Mouse (Mus musculus) midbrain, embryonic 12.5 days (tissue): ENCODE measurements around the gene Acer3. TPM values are rescaled to one million over a fixed set of nuclear protein-coding genes. Genes with fewer than 3 reads are reported as not detected.

Source experiments
- ATAC-seq: fragments of 200-750 bp; cut with Nextera tagmentation; 2 replicates; pipeline ENCODE4 v1.8.0; 2017; ENCODE audit warnings: low read depth, moderate TSS enrichment, moderate library complexity; ENCODE audit not compliant: low FRiP score
- H3K27ac ChIP-seq: fragments of 300-500 bp; sonication (generic); replicated peaks from 2 replicates; pipeline ENCODE4 v1.5.1; 2016; ENCODE audit warnings: mild to moderate bottlenecking
- H3K27me3 ChIP-seq: fragments of 300-500 bp; sonication (generic); 2 replicates; pipeline ENCODE4 v1.6.1; 2016; ENCODE audit warnings: mild to moderate bottlenecking
- H3K36me3 ChIP-seq: fragments of 300-500 bp; sonication (generic); 2 replicates; pipeline ENCODE4 v1.6.1; 2016
- H3K4me1 ChIP-seq: fragments of 300-500 bp; sonication (generic); 2 replicates; pipeline ENCODE4 v1.6.1; 2016
- H3K4me2 ChIP-seq: fragments of 300-500 bp; sonication (generic); replicated peaks from 2 replicates; pipeline ENCODE4 v1.6.1; 2016; ENCODE audit warnings: mild to moderate bottlenecking, moderate library complexity
- H3K4me3 ChIP-seq: fragments of 300-500 bp; sonication (generic); 2 replicates; pipeline ENCODE4 v1.5.1; 2016; ENCODE audit warnings: mild to moderate bottlenecking
- H3K9ac ChIP-seq: fragments of 300-500 bp; sonication (generic); replicated peaks from 2 replicates; pipeline ENCODE4 v1.6.1; 2016; ENCODE audit warnings: mild to moderate bottlenecking, moderate library complexity
- H3K9me3 ChIP-seq: fragments of 300-500 bp; sonication (generic); 2 replicates; pipeline ENCODE4 v1.6.1; 2016; ENCODE audit warnings: mild to moderate bottlenecking
- WGBS: fragments of 180-500 bp; shearing (Covaris S2); methylation state at CpG from one replicate; pipeline ENCODE4 v1.1.7; 2016; 5-methylcytosine and 5-hydroxymethylcytosine counted together
- polyA plus RNA-seq: library from polyadenylated mRNA; unstranded; fragments of >200 nt; fragmentation: Nextera tagmentation; extraction: Ambion mirVana; gene quantifications from 2 replicates; pipeline ENCODE4 v1.2.1, GENCODE M21; 2016

Gene Acer3
- polyA plus RNA-seq, 1 experiment from 2014 or later: 16.0 TPM

DNA sequence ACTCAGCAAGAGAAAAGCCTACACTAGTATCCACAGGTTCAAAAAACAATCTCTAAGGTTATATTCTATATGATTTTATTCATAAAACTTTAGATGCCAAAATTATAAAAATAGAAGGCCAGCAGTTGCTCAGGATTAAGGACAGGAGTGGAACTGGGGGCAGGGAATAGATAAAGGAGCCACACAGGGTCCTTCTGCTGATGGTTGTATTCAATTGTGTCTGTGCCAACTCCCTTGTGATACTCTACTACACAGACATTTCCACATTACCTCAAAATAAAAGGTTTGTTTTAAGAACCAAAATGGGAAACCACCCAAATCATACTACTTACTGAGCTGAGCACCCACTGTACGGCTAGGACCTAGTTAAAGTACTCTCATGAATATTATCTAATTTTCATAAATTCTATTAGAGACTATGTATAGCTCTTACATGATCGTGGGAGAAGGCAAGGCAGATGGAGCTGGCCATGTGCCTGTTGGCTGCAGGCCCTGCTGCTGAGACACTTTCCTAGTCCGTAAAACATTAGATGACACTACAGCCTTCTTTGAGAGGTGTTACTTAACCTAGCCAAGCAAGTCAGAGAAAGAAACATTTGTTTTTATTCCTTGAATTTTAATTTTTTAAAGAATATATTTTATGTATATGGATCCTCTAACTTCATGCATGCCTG, 84.2 kb downstream of the Acer3 start:
- 93% methylated on average over 3 of the region's 3 CpGs for WGBS
- no peak for ATAC-seq

DNA sequence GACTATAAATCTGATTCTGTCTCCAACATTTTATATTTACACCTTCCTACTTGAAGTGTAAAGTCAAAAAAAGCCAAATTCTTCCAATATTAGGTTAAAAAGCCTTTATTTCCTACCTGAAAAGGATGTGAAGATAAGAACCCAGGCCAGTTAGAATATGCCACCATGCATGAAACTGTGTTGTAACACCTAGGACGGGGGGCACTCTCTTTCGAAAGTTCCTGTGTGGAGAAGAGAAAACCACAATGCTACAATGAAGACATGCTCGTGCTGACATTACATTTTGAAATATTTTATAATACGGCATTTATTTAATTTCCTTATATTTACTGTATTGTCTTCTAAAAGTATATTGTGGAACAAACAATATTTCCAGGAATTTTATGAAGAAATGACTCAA, 97.2 kb downstream of the Acer3 start:
- no peak overlapping the region for H3K4me2 ChIP-seq
- 0 out of 2 replicates have a peak, but pooled peaks cover 2% of the 10 kb centered on the region for H3K36me3 ChIP-seq
- H3K4me1 ChIP-seq: no peaks in the 10 kb centered on the region
- ATAC-seq: no peak
- WGBS: 90% methylated on average over 4 of the region's 4 CpGs
- no peak overlapping the region for H3K27ac ChIP-seq
- no peak overlapping the region for H3K4me3 ChIP-seq
- H3K9me3 ChIP-seq: no peaks in the 10 kb centered on the region
- no peaks in the 10 kb centered on the region for H3K27me3 ChIP-seq
- H3K9ac ChIP-seq: no peak overlapping the region

More for the DNA sequence above, 84.2 kb downstream of the Acer3 start:
- Histone ChIP-seq H3K27me3 (no peaks in the 10 kb centered on the region), H3K4me2 (no peak overlapping the region), H3K27ac (no peak overlapping the region), H3K4me3 (no peak overlapping the region), H3K9me3 (no peaks in the 10 kb centered on the region), H3K4me1 (no peaks in the 10 kb centered on the region), H3K9ac (no peak overlapping the region), H3K36me3 (no peaks in the 10 kb centered on the region)

DNA sequence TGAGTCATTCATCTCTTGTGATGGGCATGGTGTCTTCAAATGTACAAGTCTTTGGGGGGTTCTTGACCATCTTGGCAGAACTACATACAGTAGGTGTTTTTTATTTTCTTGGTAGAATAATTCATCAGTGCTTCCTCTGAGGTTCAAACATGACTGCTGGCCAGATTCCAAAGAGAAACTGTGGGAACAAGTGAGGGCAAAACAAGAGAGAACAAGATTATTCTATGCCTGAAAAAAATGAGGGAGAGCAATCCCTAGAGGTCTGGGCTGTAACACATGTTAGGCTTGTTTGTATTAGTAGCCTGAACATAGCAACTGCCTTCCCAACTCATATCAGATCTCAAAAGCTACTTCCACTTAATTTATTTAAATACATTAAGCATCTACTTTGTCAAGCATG, 104.3 kb downstream of the Acer3 start:
- Histone ChIP-seq H3K4me2 (no peak overlapping the region), H3K9me3 (no peaks in the 10 kb centered on the region), H3K9ac (no peak overlapping the region), H3K27ac (no peak overlapping the region), H3K36me3 (0 out of 2 replicates have a peak, but pooled peaks cover 2% of the 10 kb centered on the region), H3K4me1 (no peaks in the 10 kb centered on the region), H3K4me3 (no peak overlapping the region), H3K27me3 (no peaks in the 10 kb centered on the region)
- no peak for ATAC-seq

DNA sequence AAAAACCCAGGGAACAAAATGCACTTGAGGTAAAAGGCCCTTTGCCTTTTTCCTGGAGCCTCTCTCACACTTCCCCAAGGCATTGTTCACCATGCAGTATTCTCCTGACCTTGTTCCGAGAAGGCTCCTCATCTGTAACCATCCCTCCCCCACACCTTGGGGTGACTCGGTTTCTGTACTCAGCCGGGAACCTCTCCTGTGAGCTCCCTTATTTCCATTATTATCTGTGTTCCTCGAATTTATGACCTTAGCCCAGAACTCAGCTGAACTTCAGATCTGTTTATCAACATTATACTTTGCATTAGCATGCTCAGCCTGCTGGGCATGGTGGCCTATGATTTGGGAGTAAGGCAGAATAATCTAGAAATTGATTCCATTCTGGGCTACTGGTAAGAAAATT, 118.1 kb downstream of the Acer3 start:
- Histone ChIP-seq H3K27me3 (no peaks in the 10 kb centered on the region), H3K4me2 (no peak overlapping the region), H3K4me3 (no peak overlapping the region), H3K27ac (no peak overlapping the region), H3K9ac (no peak overlapping the region), H3K9me3 (no peaks in the 10 kb centered on the region), H3K36me3 (no peaks in the 10 kb centered on the region), H3K4me1 (no peaks in the 10 kb centered on the region)
- no peak for ATAC-seq
- WGBS: 79% methylated on average over 4 of the region's 4 CpGs

DNA sequence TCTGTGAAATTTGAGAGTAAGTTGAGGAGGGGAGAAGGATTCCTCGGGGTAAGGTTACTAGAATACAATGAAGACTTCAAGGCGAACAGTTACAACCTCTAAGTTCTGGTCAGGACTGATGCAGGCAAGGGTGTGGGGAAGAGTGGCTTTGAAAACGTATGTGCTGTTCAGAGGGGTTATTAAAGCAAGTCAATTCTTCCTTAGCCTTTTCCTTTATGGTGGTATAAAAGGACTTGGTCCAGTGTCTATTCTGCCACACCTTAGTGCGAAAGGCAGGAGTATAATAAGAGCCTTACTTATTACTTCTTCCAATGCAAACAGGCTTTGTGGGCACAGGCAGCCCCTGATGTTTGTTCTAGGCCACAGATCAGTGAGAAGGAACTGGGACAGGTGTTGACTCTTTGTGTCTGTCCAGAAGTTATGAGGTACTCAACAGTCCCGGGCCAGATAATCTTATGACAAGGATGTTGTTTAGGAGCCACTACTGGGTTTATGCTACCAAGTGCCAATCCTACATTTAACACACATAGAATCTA, 119.4 kb downstream of the Acer3 start:
- H3K4me1 ChIP-seq: no peaks in the 10 kb centered on the region
- H3K27me3 ChIP-seq: peaks cover 6% of the 10 kb centered on the region; the same call in 1 of the 2 replicates
- ATAC-seq: no peak
- H3K4me3 ChIP-seq: no peak overlapping the region
- no peak overlapping the region for H3K9ac ChIP-seq
- no peak overlapping the region for H3K27ac ChIP-seq
- no peaks in the 10 kb centered on the region for H3K9me3 ChIP-seq
- no peaks in the 10 kb centered on the region for H3K36me3 ChIP-seq
- 81% methylated on average over 5 of the region's 5 CpGs for WGBS
- H3K4me2 ChIP-seq: no peak overlapping the region

DNA sequence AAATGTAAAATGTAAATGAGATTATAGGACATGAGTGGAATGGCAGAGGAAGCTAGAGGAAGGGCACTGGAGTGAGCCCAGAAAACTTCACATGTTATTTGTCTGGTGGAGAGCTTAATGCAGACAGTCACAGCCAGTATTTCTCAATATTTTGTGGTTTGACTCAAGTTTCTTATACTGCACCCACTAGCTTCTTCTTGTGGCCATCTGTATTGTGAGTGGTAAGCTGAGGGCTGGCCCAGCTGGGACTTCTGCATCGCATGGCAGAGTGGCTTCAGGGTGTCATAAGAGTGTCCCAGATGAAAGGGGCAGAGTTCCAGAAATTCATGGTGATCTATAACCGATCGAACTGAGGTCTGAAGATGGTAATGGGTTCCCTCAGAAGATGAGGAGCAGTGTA, 120.6 kb downstream of the Acer3 start:
- Histone ChIP-seq H3K4me2 (no peak overlapping the region), H3K9ac (no peak overlapping the region), H3K4me3 (no peak overlapping the region), H3K27ac (no peak overlapping the region), H3K9me3 (no peaks in the 10 kb centered on the region), H3K4me1 (no peaks in the 10 kb centered on the region), H3K36me3 (no peaks in the 10 kb centered on the region), H3K27me3 (peaks cover 17% of the 10 kb centered on the region)
- WGBS: 82% methylated on average over 3 of the region's 3 CpGs
- no peak for ATAC-seq

DNA sequence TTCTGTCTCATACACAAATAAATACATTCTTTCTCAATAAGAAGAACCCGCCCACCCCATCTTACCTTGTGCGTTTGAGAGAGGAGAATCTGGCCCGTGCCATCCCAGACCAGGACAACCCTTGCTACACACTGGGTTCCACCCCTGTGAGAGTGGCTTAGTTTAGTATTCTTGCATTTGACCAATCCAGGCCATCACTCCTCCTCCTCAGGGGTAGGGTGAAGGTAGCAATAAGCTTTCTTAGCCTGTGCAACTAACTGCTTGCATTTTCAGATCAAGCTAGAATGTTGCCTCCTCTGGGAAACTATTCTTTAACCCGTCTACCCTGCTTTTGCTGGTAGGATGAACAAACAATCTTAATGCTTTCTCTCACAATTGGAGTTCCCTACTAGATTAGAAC, 121.6 kb downstream of the Acer3 start, which contains the start of gene B3gnt6:
TSS of gene B3gnt6 (minus strand) at position 101 of the 400 bp plus-strand sequence.
- no peak within 1 kb of the TSS for H3K9ac ChIP-seq
- 93% methylated on average over 4 of the region's 4 CpGs for WGBS

DNA sequence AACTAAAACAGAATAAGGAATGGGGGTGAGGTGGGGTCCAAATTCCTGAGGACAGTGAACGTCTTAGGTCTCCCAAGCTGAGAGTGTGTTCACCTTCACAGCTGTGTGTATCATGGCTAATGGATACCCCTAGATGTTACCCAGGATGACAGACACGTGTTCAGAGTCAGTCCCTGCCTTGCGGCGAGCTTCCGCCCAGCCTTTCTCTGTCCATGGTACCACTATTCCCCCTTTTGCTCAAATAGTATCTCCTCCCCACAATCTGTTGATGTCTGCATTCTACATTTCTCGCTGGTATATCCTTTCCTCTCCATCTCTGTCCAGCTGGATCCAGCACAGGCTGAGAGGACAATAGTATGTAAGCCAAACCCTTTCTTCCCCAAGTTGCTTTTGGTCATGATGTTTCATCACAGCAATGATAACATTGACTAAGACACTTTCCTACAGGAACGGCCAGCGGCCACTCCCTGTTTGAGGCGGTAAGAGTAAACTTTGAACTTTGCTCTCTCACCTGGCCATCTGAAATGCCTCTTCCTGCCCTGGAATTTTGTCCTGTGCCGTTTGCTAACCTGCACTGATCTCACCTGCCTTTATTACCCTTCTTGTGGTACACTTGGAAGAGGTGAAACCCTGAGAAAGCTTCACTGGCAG, 125.7 kb downstream of the Acer3 start:
- Histone ChIP-seq H3K9me3 (no peaks in the 10 kb centered on the region), H3K4me1 (peaks cover 15% of the 10 kb centered on the region), H3K9ac (no peak overlapping the region), H3K27me3 (peaks cover 63% of the 10 kb centered on the region), H3K4me2 (no peak overlapping the region), H3K27ac (no peak overlapping the region), H3K4me3 (no peak overlapping the region), H3K36me3 (no peaks in the 10 kb centered on the region)
- ATAC-seq: no peak
- 45% methylated on average over 10 of the region's 10 CpGs for WGBS

More for the DNA sequence above, 121.6 kb downstream of the Acer3 start, which contains the start of gene B3gnt6:
- no peak within 1 kb of the TSS for H3K27ac ChIP-seq
- ATAC-seq: no peak
- H3K4me1 ChIP-seq: peaks cover 3% of the 10 kb centered on the region
- no peaks in the 10 kb centered on the region for H3K36me3 ChIP-seq
- no peaks in the 10 kb centered on the region for H3K9me3 ChIP-seq
- no peak within 1 kb of the TSS for H3K4me3 ChIP-seq
- H3K27me3 ChIP-seq: peaks cover 27% of the 10 kb centered on the region
- H3K4me2 ChIP-seq: no peak within 1 kb of the TSS

DNA sequence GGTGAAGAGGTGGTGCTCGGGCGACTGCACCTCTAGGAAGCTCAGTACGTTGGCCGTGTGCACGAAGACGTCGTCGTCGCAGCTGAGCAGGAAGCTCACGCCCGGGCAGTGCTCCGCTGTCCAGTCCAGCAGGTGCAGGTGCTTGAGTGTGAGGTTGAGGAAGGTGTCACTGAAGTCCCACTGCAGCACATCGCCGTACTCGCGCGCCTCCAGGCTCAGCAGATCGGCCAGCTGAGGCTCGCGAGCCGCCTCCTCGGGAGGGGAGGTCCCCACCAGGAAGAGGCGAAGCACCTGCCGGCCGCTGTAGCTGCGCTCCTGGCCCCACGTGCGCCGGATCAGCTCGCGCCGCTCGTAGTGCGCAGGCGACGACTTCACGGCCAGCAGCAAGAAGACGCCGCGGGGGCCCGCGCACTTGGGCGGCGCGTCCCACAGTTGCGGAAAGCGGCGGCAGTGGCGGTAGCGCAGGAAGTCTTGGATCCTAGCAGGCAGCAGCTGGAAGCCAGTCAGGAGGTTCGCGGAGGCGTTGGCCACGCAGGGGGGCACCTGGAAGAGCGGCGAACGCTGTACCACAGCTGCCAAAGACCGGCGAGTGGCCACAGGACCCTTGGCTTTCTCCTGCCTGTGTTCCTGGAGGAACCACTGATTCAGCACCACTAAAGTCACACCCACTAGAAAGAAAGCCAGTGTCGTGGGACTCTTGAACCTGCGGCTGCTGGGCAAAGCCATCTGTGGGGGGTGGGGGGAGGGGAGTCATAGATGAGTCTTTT, 126.8 kb downstream of the Acer3 start:
- H3K9me3 ChIP-seq: no peaks in the 10 kb centered on the region
- peak overlapping the region; percentile 49 for H3K4me3 ChIP-seq
- WGBS: 3% methylated on average over 58 of the region's 61 CpGs
- H3K27ac ChIP-seq: no peak overlapping the region
- peaks cover 15% of the 10 kb centered on the region for H3K4me1 ChIP-seq
- peak; percentile 60 for ATAC-seq
- H3K4me2 ChIP-seq: peak overlapping the region; percentile 85
- H3K9ac ChIP-seq: peak overlapping the region; percentile 46
- no peaks in the 10 kb centered on the region for H3K36me3 ChIP-seq
- H3K27me3 ChIP-seq: peaks cover 72% of the 10 kb centered on the region

DNA sequence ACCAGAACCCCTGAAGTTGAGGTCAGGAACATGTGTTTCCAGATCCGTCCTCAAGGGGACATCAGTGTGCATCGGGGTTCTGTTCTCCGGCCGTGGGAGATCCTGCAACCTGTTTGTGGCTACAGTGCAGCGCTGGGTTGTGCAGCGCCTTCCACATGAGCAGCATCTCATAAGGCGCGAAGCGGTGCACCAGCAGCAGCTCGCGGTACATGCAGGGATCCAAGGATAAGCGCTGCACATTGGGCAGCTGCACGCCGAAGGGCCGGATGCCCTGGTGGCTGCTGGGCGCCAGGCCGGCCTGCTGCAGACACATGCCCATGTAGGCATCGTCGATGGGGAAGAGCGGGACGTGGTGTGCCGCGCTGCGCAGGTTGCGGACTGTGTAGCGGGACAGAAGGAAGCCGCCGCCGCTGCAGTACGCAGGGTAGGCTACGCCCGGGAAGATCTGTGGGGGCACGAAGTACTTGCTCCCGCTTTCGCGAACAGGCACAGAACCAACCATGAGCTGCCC, 127.4 kb downstream of the Acer3 start:
- Histone ChIP-seq H3K27me3 (peaks cover 78% of the 10 kb centered on the region), H3K4me2 (peak overlapping the region; percentile 85), H3K4me1 (peaks cover 15% of the 10 kb centered on the region), H3K27ac (no peak overlapping the region), H3K36me3 (no peaks in the 10 kb centered on the region), H3K4me3 (peak overlapping the region; percentile 49), H3K9me3 (no peaks in the 10 kb centered on the region), H3K9ac (0 out of 2 replicates have a peak overlapping the region, but pooled peaks have one; percentile 46)
- peak; percentile 63 for ATAC-seq
- 3% methylated on average over 36 of the region's 36 CpGs for WGBS

DNA sequence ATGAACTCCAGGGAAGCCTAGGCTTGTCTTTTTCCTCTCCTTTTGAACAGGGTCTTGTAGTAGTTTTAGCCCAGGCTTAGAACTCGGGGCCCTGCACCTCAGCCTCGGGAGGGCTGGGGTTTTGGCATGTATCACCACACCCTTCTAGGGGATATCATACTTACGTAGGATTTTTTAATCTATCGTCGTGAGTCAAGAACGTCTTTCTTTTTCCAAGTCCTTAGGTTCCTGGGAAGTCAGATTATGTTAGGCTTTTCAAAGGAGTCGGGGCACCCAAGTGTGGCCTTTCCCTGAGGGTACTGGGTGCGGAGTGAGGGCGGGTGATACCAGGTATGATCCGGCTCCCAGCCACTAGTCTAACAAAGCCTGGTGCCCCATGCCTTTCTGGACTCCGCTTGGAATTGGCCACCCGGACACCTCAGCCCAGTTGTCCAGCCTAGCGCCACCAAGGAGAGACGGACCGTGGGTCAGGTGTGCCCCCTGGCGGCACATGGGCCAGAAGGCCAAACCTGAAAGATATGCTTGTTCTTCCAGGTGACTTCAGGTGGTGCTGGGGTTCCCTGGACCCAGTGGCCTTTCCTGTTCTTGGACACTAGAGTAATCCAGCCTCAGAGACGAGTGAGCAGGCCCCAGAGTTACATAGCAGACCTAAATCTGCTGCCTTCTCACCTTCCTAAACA, 129.3 kb downstream of the Acer3 start:
- H3K4me3 ChIP-seq: no peak overlapping the region
- peaks cover 22% of the 10 kb centered on the region for H3K4me1 ChIP-seq
- no peaks in the 10 kb centered on the region for H3K36me3 ChIP-seq
- no peak overlapping the region for H3K27ac ChIP-seq
- peaks cover 74% of the 10 kb centered on the region for H3K27me3 ChIP-seq
- no peak overlapping the region for H3K9ac ChIP-seq
- H3K9me3 ChIP-seq: no peaks in the 10 kb centered on the region
- 67% methylated on average over 17 of the region's 17 CpGs for WGBS
- no peak for ATAC-seq
- no peak overlapping the region for H3K4me2 ChIP-seq
